Mouse (Mus musculus) G1E (cell line): ENCODE data around the gene Arpc5l. TPM values are rescaled to one million over a fixed set of nuclear protein-coding genes. Genes with fewer than 3 reads are reported as not detected.

ENCODE experiments used
- ATAC-seq: 2 replicates; pipeline ENCODE4 v1.8.0; 2016; ENCODE audit warnings: mild to moderate bottlenecking; ENCODE audit not compliant: insufficient number of reproducible peaks, poor library complexity, low FRiP score, severe bottlenecking; ENCODE audit errors: extremely low read depth
- DNase-seq: peaks from one replicate; pipeline ENCODE4 v3.0.0; 2012; ENCODE audit warnings: low spot score
- H3K27me3 ChIP-seq: 2 replicates; pipeline ENCODE4 v1.6.1; 2012; ENCODE audit warnings: mild to moderate bottlenecking, low read length, inconsistent platforms; ENCODE audit not compliant: insufficient read depth
- H3K36me3 ChIP-seq: replicated peaks from 2 replicates; pipeline ENCODE3; 2012; ENCODE audit warnings: mild to moderate bottlenecking, inconsistent platforms
- H3K4me1 ChIP-seq: 2 replicates; pipeline ENCODE4 v1.6.1; 2012; ENCODE audit warnings: low read depth, low read length, inconsistent platforms, mixed read lengths; ENCODE audit not compliant: insufficient read depth
- H3K4me3 ChIP-seq: 2 replicates; pipeline ENCODE4 v1.5.1; 2012; ENCODE audit warnings: low read depth, mild to moderate bottlenecking, inconsistent platforms, low read length, moderate library complexity, mixed read lengths
- H3K9me3 ChIP-seq: replicated peaks from 2 replicates; pipeline ENCODE4 v1.6.1; 2012; ENCODE audit warnings: inconsistent platforms
- CTCF ChIP-seq: IDR thresholded peaks from 2 replicates; pipeline ENCODE4 v1.5.1; 2012; ENCODE audit warnings: low read depth, low read length, inconsistent platforms, mixed read lengths
- GATA1 ChIP-seq: IDR thresholded peaks from 2 replicates; pipeline ENCODE4 v1.6.1; 2012; ENCODE audit warnings: borderline replicate concordance, low read length, inconsistent platforms, mixed read lengths
- GATA2 ChIP-seq: IDR thresholded peaks from 2 replicates; pipeline ENCODE4 v1.6.1; 2012; ENCODE audit warnings: low read depth, low read length, inconsistent platforms, borderline replicate concordance
- POLR2AphosphoS5 ChIP-seq: IDR thresholded peaks from 2 replicates; pipeline ENCODE4 v1.6.1; 2012; ENCODE audit warnings: low read depth, low read length, inconsistent platforms; ENCODE audit not compliant: insufficient replicate concordance
- TAL1 ChIP-seq: conservative IDR thresholded peaks from 2 replicates; pipeline ENCODE4 v1.6.1; 2012; ENCODE audit warnings: low read depth, low read length, inconsistent platforms, mixed read lengths
- polyA plus RNA-seq: library from polyadenylated mRNA; stranded (reverse); fragments of >175 nt; gene quantifications from 2 replicates; pipeline ENCODE4 v1.2.3, GENCODE M21; 2012
- total RNA-seq, 2 experiments: library from RNA; stranded (forward) in 1 of 2; stranded (reverse) in 1 of 2; fragments of 200-1000 nt in 1 of 2; fragments of >200 nt in 1 of 2; fragmentation: Nextera tagmentation in 1 of 2; gene quantifications; 2 replicates each; pipeline ENCODE4 v1.2.3; 2014 to 2017

Gene Arpc5l
- total and polyA plus RNA-seq, 3 experiments = 34.3 to 71.6 (median 59.8) TPM

GRCm38 (mm10) chr2:38997386-38998374 is 7.5 kb upstream of the Arpc5l start, which contains the start of gene Wdr38:
TSS of gene Wdr38 (plus strand) at chr2:38997476.
- Histone ChIP-seq H3K36me3 (peaks cover 37% of the 10 kb centered on the region), H3K4me1 (peaks cover 57% of the 10 kb centered on the region), H3K27me3 (no peaks in the 10 kb centered on the region), H3K9me3 (no peaks in the 10 kb centered on the region), H3K4me3 (peak within 1 kb of the TSS; percentile 68)
- ATAC-seq (peak; percentile 82), DNase-seq (peak; percentile 85)
- no peak for TF ChIP-seq TAL1
- no peak for TF ChIP-seq GATA1
- TF ChIP-seq GATA2 = no peak
- TF ChIP-seq POLR2AphosphoS5 = no peak
- TF ChIP-seq CTCF = peak; percentile 73

- Histone ChIP-seq H3K9me3 (no peaks in the 10 kb centered on the region), H3K4me1 (peaks cover 69% of the 10 kb centered on the region), H3K4me3 (no peak overlapping the region), H3K36me3 (peaks cover 55% of the 10 kb centered on the region), H3K27me3 (no peaks in the 10 kb centered on the region)
- ATAC-seq (no peak), DNase-seq (no peak)
- TF ChIP-seq CTCF (no peak), POLR2AphosphoS5 (0 out of 2 replicates have a peak, but pooled peaks have one; percentile 20)
Measured at GRCm38 (mm10) chr2:38999381-38999780, 5.8 kb upstream of the Arpc5l start.

- ATAC-seq = no peak
- TF ChIP-seq POLR2AphosphoS5 (peak; percentile 81), GATA1 (no peak), CTCF (no peak), GATA2 (no peak)
- Histone ChIP-seq H3K27me3 (no peaks in the 10 kb centered on the region), H3K9me3 (no peaks in the 10 kb centered on the region), H3K4me1 (peaks cover 69% of the 10 kb centered on the region), H3K4me3 (no peak overlapping the region), H3K36me3 (peaks cover 57% of the 10 kb centered on the region)
- no peak for DNase-seq
Measured at GRCm38 (mm10) chr2:38999910-39000586, 5.1 kb upstream of the Arpc5l start.

- no peak for DNase-seq
- no peak for TF ChIP-seq GATA2
- no peak for TF ChIP-seq TAL1
- no peak for TF ChIP-seq GATA1
- no peak for TF ChIP-seq POLR2AphosphoS5
- TF ChIP-seq CTCF = no peak
- Histone ChIP-seq H3K4me1 (peaks cover 69% of the 10 kb centered on the region), H3K4me3 (no peak overlapping the region), H3K9me3 (no peaks in the 10 kb centered on the region), H3K27me3 (no peaks in the 10 kb centered on the region), H3K36me3 (peaks cover 57% of the 10 kb centered on the region)
- no peak for ATAC-seq
Measured at GRCm38 (mm10) chr2:39000587-39000919, 4.6 kb upstream of the Arpc5l start.

GRCm38 (mm10) chr2:39001866-39002265 is 3.3 kb upstream of the Arpc5l start:
- H3K36me3 ChIP-seq = peaks cover 59% of the 10 kb centered on the region
- no peaks in the 10 kb centered on the region for H3K27me3 ChIP-seq
- DNase-seq (no peak), ATAC-seq (no peak)
- peaks cover 77% of the 10 kb centered on the region for H3K4me1 ChIP-seq
- H3K4me3 ChIP-seq = peak overlapping the region; percentile 55; the same call in 1 of the 2 replicates
- H3K9me3 ChIP-seq = no peaks in the 10 kb centered on the region
- no peak for TF ChIP-seq POLR2AphosphoS5
- TF ChIP-seq GATA1 = no peak
- no peak for TF ChIP-seq CTCF
- TF ChIP-seq GATA2 = no peak
- no peak for TF ChIP-seq TAL1

- Histone ChIP-seq H3K4me1 (peaks cover 70% of the 10 kb centered on the region), H3K4me3 (peak overlapping the region; percentile 92), H3K36me3 (peaks cover 59% of the 10 kb centered on the region), H3K27me3 (no peaks in the 10 kb centered on the region), H3K9me3 (no peaks in the 10 kb centered on the region)
- ATAC-seq (no peak), DNase-seq (peak; percentile 20)
- TF ChIP-seq CTCF (no peak), POLR2AphosphoS5 (no peak), GATA1 (no peak), GATA2 (no peak), TAL1 (no peak)
Measured at GRCm38 (mm10) chr2:39003106-39003505, 2.0 kb upstream of the Arpc5l start.
